Mouse (Mus musculus): ENCODE measurements around the gene Zfp65. TPM values are rescaled to one million over a fixed set of nuclear protein-coding genes. Genes with fewer than 3 reads are reported as not detected.
A peak's percentile ranks its signal among the peaks of the same experiment; 100 is the strongest.

The Zfp65 gene
- polyA plus RNA-seq (2012; rRNA removed), result 1.4 TPM in 2 replicates

GRCm38 (mm10) chr13:67728641-67729318 lies at the start of gene Zfp65:
Zfp65 (minus strand) TSS chr13:67729173.
- H3K27ac ChIP-seq (ENCODE audit: control insufficient read depth, insufficient read depth, low read length), result no peak within 1 kb of the TSS
- 3% methylated on average over 16 of the region's 21 CpGs for WGBS
- DNase-seq, result peak; percentile 26
- TF ChIP-seq POLR2A (IDR thresholded peaks at IDR 0.05; ENCODE audit: control insufficient read depth, extremely low read depth, insufficient read depth, low read length, poor library complexity) (no peak), CTCF (IDR thresholded peaks at IDR 0.05; ENCODE audit: borderline replicate concordance, control insufficient read depth, extremely low read depth, insufficient read depth, low read length, poor library complexity) (no peak)
- H3K27me3 ChIP-seq (ENCODE audit: control insufficient read depth, insufficient read depth, low read length), result no peaks in the 10 kb centered on the region
- peak within 1 kb of the TSS; percentile 64 for H3K4me3 ChIP-seq (ENCODE audit: control insufficient read depth, insufficient read depth, low read length)
- no peaks in the 10 kb centered on the region for H3K36me3 ChIP-seq (ENCODE audit: control insufficient read depth, insufficient read depth, low read length)
- H3K4me1 ChIP-seq (replicated peaks; ENCODE audit: control insufficient read depth, insufficient read depth, low read length), result peaks cover 2% of the 10 kb centered on the region; the same call in 1 of the 2 replicates

- TF ChIP-seq CTCF (IDR thresholded peaks at IDR 0.05; ENCODE audit: borderline replicate concordance, control insufficient read depth, extremely low read depth, insufficient read depth, low read length, poor library complexity) (no peak), POLR2A (IDR thresholded peaks at IDR 0.05; ENCODE audit: control insufficient read depth, extremely low read depth, insufficient read depth, low read length, poor library complexity) (no peak)
- H3K4me1 ChIP-seq (replicated peaks; ENCODE audit: control insufficient read depth, insufficient read depth, low read length), result no peaks in the 10 kb centered on the region
Measured at GRCm38 (mm10) chr13:67763031-67763768, 34.2 kb upstream of the Zfp65 start.

DNA sequence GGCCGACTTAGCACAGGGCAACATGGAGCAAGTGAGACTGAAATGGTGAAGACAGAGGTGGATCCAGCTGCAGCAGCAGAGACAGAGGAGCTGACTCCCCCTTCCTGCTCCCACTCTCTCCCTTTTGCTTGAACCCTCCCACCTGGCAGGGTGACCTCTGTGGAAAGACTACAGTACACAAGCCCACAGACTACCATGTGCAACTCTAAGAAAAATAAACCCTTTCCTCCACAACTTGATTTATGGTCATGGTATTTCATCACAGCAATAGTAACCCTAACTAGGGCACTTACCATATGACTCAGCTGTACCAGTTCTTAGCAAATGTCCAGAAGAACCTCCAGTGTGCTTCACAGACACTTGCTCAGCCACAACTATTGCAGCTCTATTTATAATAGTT lies 31.0 kb upstream of the Zfp65 start:
- Histone ChIP-seq H3K4me3 (ENCODE audit: control insufficient read depth, insufficient read depth, low read length) (no peak overlapping the region), H3K36me3 (ENCODE audit: control insufficient read depth, insufficient read depth, low read length) (no peaks in the 10 kb centered on the region), H3K4me1 (replicated peaks; ENCODE audit: control insufficient read depth, insufficient read depth, low read length) (no peaks in the 10 kb centered on the region), H3K27me3 (ENCODE audit: control insufficient read depth, insufficient read depth, low read length) (no peaks in the 10 kb centered on the region), H3K27ac (ENCODE audit: control insufficient read depth, insufficient read depth, low read length) (no peak overlapping the region)
- no peak for DNase-seq
- 97% methylated on average over 1 of the region's 1 CpGs for WGBS
- no peak for TF ChIP-seq POLR2A (IDR thresholded peaks at IDR 0.05; ENCODE audit: control insufficient read depth, extremely low read depth, insufficient read depth, low read length, poor library complexity)
- no peak for TF ChIP-seq CTCF (IDR thresholded peaks at IDR 0.05; ENCODE audit: borderline replicate concordance, control insufficient read depth, extremely low read depth, insufficient read depth, low read length, poor library complexity)

More at GRCm38 (mm10) chr13:67763031-67763768, 34.2 kb upstream of the Zfp65 start:
- H3K27ac ChIP-seq (ENCODE audit: control insufficient read depth, insufficient read depth, low read length), result no peak overlapping the region
- WGBS, result 84% methylated on average over 2 of the region's 2 CpGs
- H3K27me3 ChIP-seq (ENCODE audit: control insufficient read depth, insufficient read depth, low read length), result no peaks in the 10 kb centered on the region
- DNase-seq, result no peak
- H3K36me3 ChIP-seq (ENCODE audit: control insufficient read depth, insufficient read depth, low read length), result no peaks in the 10 kb centered on the region
- H3K4me3 ChIP-seq (ENCODE audit: control insufficient read depth, insufficient read depth, low read length), result no peak overlapping the region

GRCm38 (mm10) chr13:67755761-67756160 lies 26.8 kb upstream of the Zfp65 start:
- DNase-seq, result no peak
- TF ChIP-seq POLR2A (IDR thresholded peaks at IDR 0.05; ENCODE audit: control insufficient read depth, extremely low read depth, insufficient read depth, low read length, poor library complexity), result no peak
- no peak for TF ChIP-seq CTCF (IDR thresholded peaks at IDR 0.05; ENCODE audit: borderline replicate concordance, control insufficient read depth, extremely low read depth, insufficient read depth, low read length, poor library complexity)
- H3K36me3 ChIP-seq (ENCODE audit: control insufficient read depth, insufficient read depth, low read length), result no peaks in the 10 kb centered on the region
- H3K4me3 ChIP-seq (ENCODE audit: control insufficient read depth, insufficient read depth, low read length), result no peak overlapping the region
- H3K27ac ChIP-seq (ENCODE audit: control insufficient read depth, insufficient read depth, low read length), result no peak overlapping the region
- WGBS, result 89% methylated on average over 6 of the region's 6 CpGs
- no peaks in the 10 kb centered on the region for H3K27me3 ChIP-seq (ENCODE audit: control insufficient read depth, insufficient read depth, low read length)
- H3K4me1 ChIP-seq (replicated peaks; ENCODE audit: control insufficient read depth, insufficient read depth, low read length), result no peaks in the 10 kb centered on the region

GRCm38 (mm10) chr13:67754333-67755306 lies 25.6 kb upstream of the Zfp65 start, which contains the start of gene Zfp85:
Zfp85 (minus strand) TSS chr13:67755228.
- Histone ChIP-seq H3K4me3 (ENCODE audit: control insufficient read depth, insufficient read depth, low read length) (peak within 1 kb of the TSS; percentile 96), H3K27ac (ENCODE audit: control insufficient read depth, insufficient read depth, low read length) (peak within 1 kb of the TSS; percentile 28; the same call in 1 of the 2 replicates), H3K36me3 (ENCODE audit: control insufficient read depth, insufficient read depth, low read length) (no peaks in the 10 kb centered on the region; the same call in 1 of the 2 replicates), H3K27me3 (ENCODE audit: control insufficient read depth, insufficient read depth, low read length) (no peaks in the 10 kb centered on the region), H3K4me1 (replicated peaks; ENCODE audit: control insufficient read depth, insufficient read depth, low read length) (no peaks in the 10 kb centered on the region)
- peak; percentile 62 for DNase-seq
- TF ChIP-seq POLR2A (IDR thresholded peaks at IDR 0.05; ENCODE audit: control insufficient read depth, extremely low read depth, insufficient read depth, low read length, poor library complexity) (no peak), CTCF (IDR thresholded peaks at IDR 0.05; ENCODE audit: borderline replicate concordance, control insufficient read depth, extremely low read depth, insufficient read depth, low read length, poor library complexity) (no peak)
- WGBS, result 7% methylated on average over 24 of the region's 24 CpGs

DNA sequence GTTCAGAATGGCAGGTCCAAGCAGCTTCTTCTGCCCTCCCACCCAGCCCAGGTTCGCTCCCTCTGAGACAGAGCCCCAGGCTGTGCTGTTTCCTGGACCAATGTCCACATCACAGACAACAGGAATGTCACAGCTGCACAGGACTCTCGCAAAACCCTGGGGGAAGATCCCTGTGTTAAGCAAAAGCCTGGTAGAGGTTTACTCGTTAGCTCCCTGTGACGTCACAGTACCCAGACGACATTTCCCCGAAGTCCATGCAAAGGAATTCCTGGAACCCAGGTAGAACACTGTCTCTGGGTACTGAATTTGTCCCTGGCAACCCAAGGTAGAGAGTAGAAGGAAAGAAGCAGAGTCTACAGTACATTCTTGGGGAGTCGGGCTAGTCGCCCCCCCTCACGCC lies 14.9 kb upstream of the Zfp65 start:
- no peak overlapping the region for H3K27ac ChIP-seq (ENCODE audit: control insufficient read depth, insufficient read depth, low read length)
- H3K27me3 ChIP-seq (ENCODE audit: control insufficient read depth, insufficient read depth, low read length), result no peaks in the 10 kb centered on the region
- TF ChIP-seq POLR2A (IDR thresholded peaks at IDR 0.05; ENCODE audit: control insufficient read depth, extremely low read depth, insufficient read depth, low read length, poor library complexity), result no peak
- TF ChIP-seq CTCF (IDR thresholded peaks at IDR 0.05; ENCODE audit: borderline replicate concordance, control insufficient read depth, extremely low read depth, insufficient read depth, low read length, poor library complexity), result no peak
- no peak for DNase-seq
- H3K36me3 ChIP-seq (ENCODE audit: control insufficient read depth, insufficient read depth, low read length), result peaks cover under 1% of the 10 kb centered on the region
- WGBS, result 97% methylated on average over 9 of the region's 9 CpGs
- H3K4me3 ChIP-seq (ENCODE audit: control insufficient read depth, insufficient read depth, low read length), result no peak overlapping the region
- no peaks in the 10 kb centered on the region for H3K4me1 ChIP-seq (replicated peaks; ENCODE audit: control insufficient read depth, insufficient read depth, low read length)
